Mouse (Mus musculus): ENCODE results near the gene Gcnt7. TPM values are rescaled to one million over a fixed set of nuclear protein-coding genes. Genes with fewer than 3 reads are reported as not detected.

Gene Gcnt7
- polyA plus RNA-seq, 1 experiment = not detected

DNA sequence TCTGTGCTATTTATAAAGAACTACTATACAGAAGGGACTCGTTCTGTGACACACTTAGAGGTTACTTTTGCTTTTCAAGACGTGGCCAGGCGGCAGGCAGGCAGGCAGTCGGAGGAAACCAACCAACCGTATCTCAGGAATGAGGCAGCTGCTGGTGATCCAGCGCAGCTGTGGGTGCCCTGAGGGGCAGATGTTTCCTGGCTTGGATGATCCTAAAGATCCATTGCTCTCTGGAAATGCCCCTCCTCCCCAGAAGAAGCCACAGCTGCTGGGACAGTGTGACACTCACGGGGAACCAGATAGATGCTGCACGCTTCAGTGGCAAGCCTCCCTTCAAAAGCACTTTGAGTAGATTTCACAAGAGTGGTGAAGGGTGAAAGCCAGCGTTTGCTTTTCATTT is 45.9 kb downstream of the Gcnt7 start:
- peaks cover 5% of the 10 kb centered on the region; the same call in 1 of the 2 replicates for H3K4me1 ChIP-seq (ENCODE audit: control insufficient read depth, insufficient read depth, low read length)
- TF ChIP-seq CTCF (IDR thresholded peaks at IDR 0.05; ENCODE audit: borderline replicate concordance, insufficient read depth, low read length) (no peak), POLR2A (IDR thresholded peaks at IDR 0.05; ENCODE audit: low read depth, low read length) (no peak)

DNA sequence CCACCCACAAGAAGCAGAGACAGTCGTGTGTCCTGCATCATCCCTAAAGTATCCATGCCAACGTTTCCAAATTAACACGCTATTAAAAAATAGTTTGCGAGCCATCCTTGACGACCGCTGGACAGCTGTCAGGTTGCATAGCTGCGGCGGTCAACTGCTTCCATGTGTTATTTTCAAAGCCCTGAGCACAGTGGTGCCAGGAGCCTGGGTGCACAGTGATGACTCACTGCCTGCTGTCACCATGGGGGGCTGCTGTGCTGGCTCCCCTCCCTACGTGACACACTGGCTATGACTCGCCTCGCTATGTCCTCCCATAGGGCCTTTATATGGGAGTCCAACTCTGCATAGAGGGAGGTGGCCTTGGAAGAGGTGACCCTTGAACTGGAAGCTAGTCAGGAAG is 47.3 kb downstream of the Gcnt7 start:
- Histone ChIP-seq H3K27ac (ENCODE audit: insufficient read depth, low read length) (no peak overlapping the region), H3K4me3 (ENCODE audit: insufficient read depth, low read length) (no peak overlapping the region), H3K4me1 (ENCODE audit: control insufficient read depth, insufficient read depth, low read length) (peaks cover 5% of the 10 kb centered on the region; the same call in 1 of the 2 replicates)
- TF ChIP-seq CTCF (IDR thresholded peaks at IDR 0.05; ENCODE audit: borderline replicate concordance, insufficient read depth, low read length) (no peak), POLR2A (IDR thresholded peaks at IDR 0.05; ENCODE audit: low read depth, low read length) (no peak)

More for the DNA sequence above, 45.9 kb downstream of the Gcnt7 start:
- Histone ChIP-seq H3K4me3 (ENCODE audit: insufficient read depth, low read length) (no peak overlapping the region), H3K27ac (ENCODE audit: insufficient read depth, low read length) (no peak overlapping the region)

DNA sequence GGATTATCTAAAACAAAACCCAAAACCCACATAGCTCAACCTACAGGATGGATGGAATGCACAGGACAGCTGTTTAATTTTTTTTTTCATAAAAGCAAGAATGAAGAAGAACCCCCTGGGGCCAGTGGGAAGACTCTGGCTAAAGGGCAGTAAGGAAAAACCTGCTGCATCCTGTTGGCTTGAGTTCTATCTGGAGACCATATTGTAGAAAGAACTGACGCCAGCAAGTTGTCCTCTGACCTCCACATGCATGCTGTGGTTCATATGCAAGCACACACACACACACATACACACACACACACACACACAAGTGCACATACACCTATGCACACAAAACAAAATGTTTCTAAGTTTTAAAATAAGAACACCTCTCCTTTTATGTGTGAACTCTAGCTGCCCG is 47.7 kb downstream of the Gcnt7 start:
- no peak overlapping the region for H3K27ac ChIP-seq (ENCODE audit: insufficient read depth, low read length)

DNA sequence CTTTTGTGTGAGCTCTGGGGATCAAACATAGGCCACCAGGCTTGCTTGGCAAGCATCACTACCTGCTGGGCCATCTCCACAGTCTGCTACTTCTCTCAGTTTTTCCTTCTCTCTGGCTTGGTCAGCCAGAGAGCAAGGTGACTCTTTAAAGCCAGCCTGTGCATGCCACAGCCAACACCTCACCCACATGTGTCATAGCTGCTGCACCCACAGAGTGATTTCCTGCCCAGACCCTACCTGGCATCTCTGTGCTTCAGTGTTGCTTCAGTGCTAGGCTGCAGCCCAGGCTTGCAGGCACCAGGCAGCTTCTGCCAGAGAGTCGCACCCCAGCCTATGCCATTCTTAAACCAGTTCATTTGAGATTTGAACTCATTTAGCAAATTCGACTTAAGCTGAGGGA is 50.9 kb downstream of the Gcnt7 start:
- Histone ChIP-seq H3K4me3 (ENCODE audit: insufficient read depth, low read length) (no peak overlapping the region), H3K4me1 (ENCODE audit: control insufficient read depth, insufficient read depth, low read length) (no peaks in the 10 kb centered on the region), H3K27ac (ENCODE audit: insufficient read depth, low read length) (no peak overlapping the region)
- TF ChIP-seq CTCF (IDR thresholded peaks at IDR 0.05; ENCODE audit: borderline replicate concordance, insufficient read depth, low read length) (no peak), POLR2A (IDR thresholded peaks at IDR 0.05; ENCODE audit: low read depth, low read length) (no peak)

More for the DNA sequence above, 47.7 kb downstream of the Gcnt7 start:
- H3K4me1 ChIP-seq (ENCODE audit: control insufficient read depth, insufficient read depth, low read length) = peaks cover 5% of the 10 kb centered on the region; the same call in 1 of the 2 replicates
- TF ChIP-seq POLR2A (IDR thresholded peaks at IDR 0.05; ENCODE audit: low read depth, low read length) (no peak), CTCF (IDR thresholded peaks at IDR 0.05; ENCODE audit: borderline replicate concordance, insufficient read depth, low read length) (no peak)
- no peak overlapping the region for H3K4me3 ChIP-seq (ENCODE audit: insufficient read depth, low read length)

DNA sequence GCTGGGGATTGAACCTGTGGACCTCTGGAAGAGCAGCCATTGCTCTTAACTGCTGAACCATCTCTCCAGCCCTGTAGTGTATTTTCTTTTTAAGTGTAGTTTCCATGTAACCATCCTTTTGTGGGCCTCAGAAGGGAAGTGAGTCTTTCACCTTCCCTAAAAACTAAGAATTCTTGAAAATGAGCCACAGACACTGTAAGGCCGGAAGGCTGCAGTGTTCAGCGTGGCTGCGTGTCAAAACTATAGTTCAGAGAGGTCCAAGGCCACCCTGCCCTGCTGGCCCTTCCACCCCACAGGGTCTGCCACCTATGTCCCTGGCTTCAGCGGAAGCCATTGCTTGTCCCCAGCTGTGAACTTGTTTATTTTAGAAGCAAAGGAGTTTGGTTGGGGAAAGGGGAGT is 52.2 kb downstream of the Gcnt7 start:
- TF ChIP-seq CTCF (IDR thresholded peaks at IDR 0.05; ENCODE audit: borderline replicate concordance, insufficient read depth, low read length) = no peak
- TF ChIP-seq POLR2A (IDR thresholded peaks at IDR 0.05; ENCODE audit: low read depth, low read length) = no peak
- Histone ChIP-seq H3K27ac (ENCODE audit: insufficient read depth, low read length) (no peak overlapping the region), H3K4me1 (ENCODE audit: control insufficient read depth, insufficient read depth, low read length) (no peaks in the 10 kb centered on the region), H3K4me3 (ENCODE audit: insufficient read depth, low read length) (no peak overlapping the region)

DNA sequence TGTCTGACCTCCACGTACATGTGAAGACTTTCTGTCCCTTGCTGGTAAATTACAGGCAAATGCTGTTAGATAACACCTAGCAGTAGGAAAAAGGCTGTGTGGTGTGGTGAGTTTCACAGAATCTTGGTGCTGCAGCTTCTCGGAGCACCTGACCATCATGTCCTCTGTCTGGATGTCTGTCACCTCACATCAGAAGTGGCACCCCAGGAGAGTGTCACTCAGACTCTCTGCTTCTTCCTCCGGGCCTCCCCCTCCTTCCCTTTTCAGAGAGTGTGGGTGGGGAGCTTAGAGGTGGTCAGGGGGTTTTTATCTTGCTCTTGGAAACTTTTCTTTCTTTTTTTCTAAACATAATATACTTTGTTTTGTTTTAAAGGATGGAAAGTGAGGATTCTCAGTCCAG is 53.4 kb downstream of the Gcnt7 start:
- TF ChIP-seq POLR2A (IDR thresholded peaks at IDR 0.05; ENCODE audit: low read depth, low read length) (no peak), CTCF (IDR thresholded peaks at IDR 0.05; ENCODE audit: borderline replicate concordance, insufficient read depth, low read length) (no peak)
- no peak overlapping the region for H3K4me3 ChIP-seq (ENCODE audit: insufficient read depth, low read length)
- H3K27ac ChIP-seq (ENCODE audit: insufficient read depth, low read length) = no peak overlapping the region
- H3K4me1 ChIP-seq (ENCODE audit: control insufficient read depth, insufficient read depth, low read length) = no peaks in the 10 kb centered on the region

DNA sequence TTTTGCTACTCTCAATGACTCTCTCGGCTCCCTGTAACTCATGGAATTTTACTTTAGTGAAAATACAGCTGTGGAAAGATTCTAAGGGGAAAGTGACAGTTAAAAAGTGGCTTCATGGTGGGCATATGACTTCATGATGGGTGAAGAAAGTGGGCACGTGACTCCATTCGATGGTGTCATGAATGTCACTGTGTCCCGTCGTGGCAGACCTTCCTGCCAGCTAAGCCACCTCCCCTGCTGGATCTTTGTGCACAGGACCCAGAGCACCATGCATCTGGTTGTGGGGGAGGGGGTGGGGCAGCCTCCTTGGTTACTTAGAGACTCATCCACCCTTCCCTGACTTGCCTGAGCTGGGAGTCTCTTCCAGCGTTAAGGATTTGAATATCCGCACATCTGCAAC is 54.2 kb downstream of the Gcnt7 start:
- TF ChIP-seq POLR2A (IDR thresholded peaks at IDR 0.05; ENCODE audit: low read depth, low read length) = no peak
- no peak for TF ChIP-seq CTCF (IDR thresholded peaks at IDR 0.05; ENCODE audit: borderline replicate concordance, insufficient read depth, low read length)
- no peaks in the 10 kb centered on the region for H3K4me1 ChIP-seq (ENCODE audit: control insufficient read depth, insufficient read depth, low read length)
- H3K4me3 ChIP-seq (ENCODE audit: insufficient read depth, low read length) = no peak overlapping the region
- no peak overlapping the region for H3K27ac ChIP-seq (ENCODE audit: insufficient read depth, low read length)

DNA sequence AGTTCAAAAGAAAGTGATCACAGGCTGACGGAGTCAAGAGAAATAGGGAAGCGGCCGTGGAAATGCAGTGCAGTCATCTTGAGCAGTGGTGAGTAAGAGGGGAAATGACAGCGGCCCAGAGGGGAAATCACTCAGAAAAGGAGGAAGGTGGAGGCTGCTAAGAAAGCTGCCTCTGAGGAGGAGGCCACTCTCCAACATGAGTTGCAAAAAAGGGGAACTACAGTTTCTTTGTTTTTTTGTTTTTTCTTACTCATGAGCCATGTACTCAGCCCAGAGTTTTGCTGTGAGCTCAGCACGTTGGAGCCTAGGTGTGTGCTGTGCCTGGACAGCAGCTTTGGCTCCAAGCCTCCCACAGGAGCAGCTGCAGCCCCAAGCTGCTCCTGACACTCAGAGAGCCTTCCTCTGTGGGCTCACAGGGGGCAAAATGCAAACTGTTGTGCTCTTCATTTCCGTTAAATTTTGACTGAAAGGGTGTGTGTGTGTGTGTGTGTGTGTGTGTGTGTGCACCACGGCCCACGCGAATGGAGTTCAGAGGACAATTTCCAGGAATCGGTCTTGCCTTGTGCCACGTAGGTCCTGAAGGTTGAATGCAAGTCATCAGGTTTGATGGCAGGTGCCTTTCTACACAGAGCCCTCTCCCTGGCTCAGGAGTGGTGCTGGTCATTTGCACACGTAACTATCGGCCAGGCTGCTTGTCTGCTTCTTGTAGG is 57.1 kb downstream of the Gcnt7 start:
- TF ChIP-seq POLR2A (IDR thresholded peaks at IDR 0.05; ENCODE audit: low read depth, low read length) (no peak), CTCF (IDR thresholded peaks at IDR 0.05; ENCODE audit: borderline replicate concordance, insufficient read depth, low read length) (no peak)
- Histone ChIP-seq H3K4me3 (ENCODE audit: insufficient read depth, low read length) (no peak overlapping the region), H3K27ac (ENCODE audit: insufficient read depth, low read length) (no peak overlapping the region), H3K4me1 (ENCODE audit: control insufficient read depth, insufficient read depth, low read length) (no peaks in the 10 kb centered on the region)

Other genes starting within 250 kb of the Gcnt7 start
- gene Mc3r, start 210.1 kb downstream of the Gcnt7 start, polyA plus RNA-seq (2011; ENCODE audit: insufficient read length, low read depth, missing spikeins) = 0.19 TPM in 1 of 2 replicates, not detected in the other
- 10.6 and 11.8 TPM in 2 replicates for gene Fam210b, start 113.0 kb downstream of the Gcnt7 start, polyA plus RNA-seq (2011; ENCODE audit: insufficient read length, low read depth, missing spikeins)
- gene Aurka, start 88.1 kb downstream of the Gcnt7 start, polyA plus RNA-seq (2011; ENCODE audit: insufficient read length, low read depth, missing spikeins) = 28.9 and 35.5 TPM in 2 replicates
- gene Cstf1, start 87.9 kb downstream of the Gcnt7 start, polyA plus RNA-seq (2011; ENCODE audit: insufficient read length, low read depth, missing spikeins) = 30.4 and 30.9 TPM in 2 replicates
- 1.3 and 1.8 TPM in 2 replicates for gene Cass4, start 64.8 kb downstream of the Gcnt7 start, polyA plus RNA-seq (2011; ENCODE audit: insufficient read length, low read depth, missing spikeins)
- 40.9 and 51.9 TPM in 2 replicates for gene Rtf2, start 18.0 kb downstream of the Gcnt7 start, polyA plus RNA-seq (2011; ENCODE audit: insufficient read length, low read depth, missing spikeins)
- gene Fam209, start 13.9 kb upstream of the Gcnt7 start, polyA plus RNA-seq (2011; ENCODE audit: insufficient read length, low read depth, missing spikeins) = 0.72 TPM in 1 of 2 replicates, not detected in the other
- not detected in 2 replicates for gene Tfap2c, start 91.0 kb upstream of the Gcnt7 start, polyA plus RNA-seq (2011; ENCODE audit: insufficient read length, low read depth, missing spikeins)

Data from embryonic fibroblast, embryonic 13.5 days (primary cell).